Mouse (Mus musculus): ENCODE measurements around the gene Olfr959. TPM values are rescaled to one million over a fixed set of nuclear protein-coding genes. Genes with fewer than 3 reads are reported as not detected.

The Olfr959 gene
- polyA plus RNA-seq, 1 experiment from 2014 or later = not detected

DNA sequence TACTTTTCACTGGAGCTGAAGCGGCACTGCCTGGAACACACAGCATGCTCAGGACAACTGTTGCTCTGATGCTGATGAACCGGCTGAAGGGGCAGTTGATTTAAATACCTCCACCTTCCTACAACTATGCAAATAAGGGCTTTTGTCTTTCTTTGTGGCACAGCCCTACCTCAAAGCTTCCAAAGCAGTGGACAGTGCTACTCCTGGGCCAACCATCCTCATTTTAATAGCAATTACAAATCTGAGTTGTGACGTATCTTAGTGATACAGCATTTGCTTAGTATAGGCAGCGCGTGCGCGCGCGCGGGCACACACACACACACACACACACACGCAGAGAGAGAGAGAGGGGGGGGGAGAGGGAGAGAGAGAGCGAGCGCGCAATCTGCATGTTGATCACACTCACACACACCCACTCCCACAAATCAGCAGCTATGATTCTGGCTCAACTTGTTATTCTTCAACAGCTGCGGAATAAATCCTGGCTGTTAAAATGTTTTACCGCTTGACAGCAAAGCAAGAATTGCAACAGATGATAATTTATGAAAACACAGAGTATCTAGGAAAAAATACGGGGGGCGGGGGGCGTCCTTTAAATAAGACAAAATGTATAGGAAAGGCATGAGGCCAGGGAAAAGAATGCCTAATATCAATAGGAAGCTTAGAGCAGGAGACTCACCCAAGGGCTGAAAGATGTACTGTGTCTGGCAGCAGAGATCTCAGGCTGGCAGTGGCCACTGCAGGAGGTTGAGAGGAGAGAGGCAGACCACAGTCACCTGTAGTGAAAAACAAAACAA lies 27.4 kb upstream of the Olfr959 start:
- Histone ChIP-seq H3K27me3 (replicated peaks; ENCODE audit: control insufficient read depth, insufficient read depth, low read length) (no peaks in the 10 kb centered on the region), H3K27ac (ENCODE audit: low read depth, low read length) (peak overlapping the region; percentile 78), H3K4me3 (ENCODE audit: low read length) (peak overlapping the region; percentile 50), H3K9me3 (ENCODE audit: control insufficient read depth, low read length) (no peaks in the 10 kb centered on the region), H3K4me2 (ENCODE audit: low read length) (peak overlapping the region; percentile 61), H3K9ac (ENCODE audit: low read depth, low read length) (peak overlapping the region; percentile 65), H3K36me3 (ENCODE audit: control insufficient read depth, insufficient read depth, low read length) (peaks cover 6% of the 10 kb centered on the region), H3K4me1 (ENCODE audit: control insufficient read depth, insufficient read depth, low read depth, low read length) (no peaks in the 10 kb centered on the region; the same call in 1 of the 2 replicates)
- under 1% methylated on average over 19 of the region's 19 CpGs for WGBS
- peak; percentile 93 for ATAC-seq

DNA sequence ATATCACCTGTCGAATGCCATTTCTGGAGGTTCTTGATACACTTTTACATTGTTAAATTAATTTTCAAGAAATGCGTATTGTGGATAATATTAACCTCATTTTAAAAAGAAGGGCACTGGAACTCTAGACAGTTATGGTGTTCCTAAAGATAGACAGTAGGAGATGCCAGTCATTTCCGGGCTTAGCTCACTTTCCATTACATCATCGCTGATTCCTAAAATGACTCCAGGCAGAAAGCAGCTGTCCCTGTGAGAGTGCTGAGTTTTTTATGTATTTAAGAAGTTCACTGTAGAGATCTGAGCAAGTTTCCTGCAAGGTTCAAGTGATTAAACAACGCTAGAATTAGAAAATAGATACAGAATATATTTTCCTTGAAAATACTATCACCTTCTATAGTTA lies 1.7 kb upstream of the Olfr959 start:
- Histone ChIP-seq H3K27me3 (replicated peaks; ENCODE audit: control insufficient read depth, insufficient read depth, low read length) (no peaks in the 10 kb centered on the region), H3K9ac (ENCODE audit: low read depth, low read length) (no peak overlapping the region), H3K9me3 (ENCODE audit: control insufficient read depth, low read length) (no peaks in the 10 kb centered on the region), H3K4me2 (ENCODE audit: low read length) (no peak overlapping the region), H3K4me3 (ENCODE audit: low read length) (no peak overlapping the region), H3K4me1 (ENCODE audit: control insufficient read depth, insufficient read depth, low read depth, low read length) (no peaks in the 10 kb centered on the region), H3K36me3 (ENCODE audit: control insufficient read depth, insufficient read depth, low read length) (no peaks in the 10 kb centered on the region), H3K27ac (ENCODE audit: low read depth, low read length) (no peak overlapping the region)
- WGBS = 87% methylated on average over 5 of the region's 5 CpGs
- no peak for ATAC-seq

DNA sequence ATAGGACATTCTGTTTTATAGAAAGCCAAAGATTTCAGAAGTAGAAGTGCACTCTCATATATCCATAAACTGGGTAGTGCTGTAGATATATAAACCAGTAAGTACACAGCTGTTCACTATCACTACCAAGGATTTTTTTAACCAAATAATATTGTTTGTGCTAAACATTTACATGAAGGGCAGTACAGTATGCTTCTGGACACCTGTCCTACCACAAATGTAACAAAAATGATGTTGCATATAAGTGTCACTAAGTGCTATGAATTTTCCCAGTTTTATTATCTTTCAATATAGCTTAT lies 17.1 kb downstream of the Olfr959 start:
- H3K36me3 ChIP-seq (ENCODE audit: control insufficient read depth, insufficient read depth, low read length) = no peaks in the 10 kb centered on the region
- no peak overlapping the region for H3K4me2 ChIP-seq (ENCODE audit: low read length)
- H3K9ac ChIP-seq (ENCODE audit: low read depth, low read length) = no peak overlapping the region
- no peaks in the 10 kb centered on the region for H3K27me3 ChIP-seq (replicated peaks; ENCODE audit: control insufficient read depth, insufficient read depth, low read length)
- H3K4me1 ChIP-seq (ENCODE audit: control insufficient read depth, insufficient read depth, low read depth, low read length) = peaks cover 8% of the 10 kb centered on the region
- H3K4me3 ChIP-seq (ENCODE audit: low read length) = no peak overlapping the region
- H3K27ac ChIP-seq (ENCODE audit: low read depth, low read length) = peak overlapping the region; percentile 81; the same call in 1 of the 2 replicates
- ATAC-seq = peak; percentile 64
- H3K9me3 ChIP-seq (ENCODE audit: control insufficient read depth, low read length) = no peaks in the 10 kb centered on the region

DNA sequence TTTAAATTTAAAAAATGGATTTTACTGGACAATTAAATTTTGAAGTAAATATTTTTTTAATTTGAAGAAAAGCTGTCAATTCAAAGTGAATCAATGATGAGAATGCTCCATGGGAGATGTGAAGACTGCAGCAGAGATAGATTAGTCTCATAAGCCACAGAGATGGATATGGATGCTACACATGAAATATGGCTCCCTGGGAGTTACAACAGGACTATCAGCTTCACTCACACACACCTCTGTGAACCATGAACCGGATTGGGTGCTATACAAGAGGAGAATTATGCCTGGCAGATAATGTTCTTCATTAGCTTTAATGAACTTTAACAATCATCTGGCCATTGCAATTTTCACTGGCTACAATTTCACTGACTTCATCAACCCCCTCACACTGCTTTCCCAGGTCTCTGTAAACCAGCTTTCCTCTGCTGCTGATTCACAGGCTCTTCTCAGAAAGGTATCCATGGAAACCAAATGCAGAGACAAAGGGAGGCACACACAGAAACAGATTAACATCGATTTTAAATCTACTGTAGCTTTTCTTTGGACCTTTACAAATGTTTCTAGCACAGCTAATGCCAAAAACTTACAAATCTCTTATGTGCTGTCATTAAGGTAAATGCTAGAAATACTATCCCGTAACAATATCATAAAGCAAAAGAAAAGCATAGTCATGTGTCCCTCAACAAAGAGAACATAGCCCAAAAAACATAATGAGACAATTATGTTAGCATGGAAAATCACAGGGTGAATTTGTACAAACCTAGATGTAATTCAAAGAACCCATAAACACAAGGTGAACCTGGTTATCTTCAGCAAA lies 17.6 kb downstream of the Olfr959 start:
- peak; percentile 97 for ATAC-seq
- Histone ChIP-seq H3K9ac (ENCODE audit: low read depth, low read length) (no peak overlapping the region; the same call in 1 of the 2 replicates), H3K4me1 (ENCODE audit: control insufficient read depth, insufficient read depth, low read depth, low read length) (peaks cover 8% of the 10 kb centered on the region), H3K27ac (ENCODE audit: low read depth, low read length) (peak overlapping the region; percentile 81), H3K4me3 (ENCODE audit: low read length) (no peak overlapping the region), H3K4me2 (ENCODE audit: low read length) (peak overlapping the region; percentile 30), H3K36me3 (ENCODE audit: control insufficient read depth, insufficient read depth, low read length) (no peaks in the 10 kb centered on the region), H3K9me3 (ENCODE audit: control insufficient read depth, low read length) (no peaks in the 10 kb centered on the region), H3K27me3 (replicated peaks; ENCODE audit: control insufficient read depth, insufficient read depth, low read length) (no peaks in the 10 kb centered on the region)
- 24% methylated on average over 3 of the region's 3 CpGs for WGBS

DNA sequence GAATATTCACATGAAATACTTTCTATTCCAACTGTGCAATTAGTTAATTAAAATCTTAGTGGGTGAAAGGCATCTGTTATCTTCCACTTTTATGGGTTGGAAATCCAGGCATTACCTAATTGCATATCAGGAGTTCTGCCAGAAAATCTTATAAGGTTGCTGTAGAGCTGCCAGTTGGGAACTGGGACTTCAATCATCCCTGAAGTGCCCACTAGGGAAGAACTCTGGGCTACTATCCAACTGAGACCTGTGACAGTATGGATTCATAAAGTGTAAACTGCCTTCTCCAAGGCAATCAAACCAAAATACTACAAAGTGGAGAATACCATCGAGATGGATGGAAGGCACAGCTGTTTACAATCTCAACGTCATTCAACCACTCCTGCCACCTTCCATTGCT lies 21.4 kb downstream of the Olfr959 start, which contains the start of gene Olfr958:
TSS of gene Olfr958 (minus strand) at position 109 of the 400 bp plus-strand sequence.
- Histone ChIP-seq H3K27ac (ENCODE audit: low read depth, low read length) (no peak within 1 kb of the TSS), H3K9ac (ENCODE audit: low read depth, low read length) (no peak within 1 kb of the TSS), H3K4me3 (ENCODE audit: low read length) (no peak within 1 kb of the TSS), H3K27me3 (replicated peaks; ENCODE audit: control insufficient read depth, insufficient read depth, low read length) (no peaks in the 10 kb centered on the region), H3K4me1 (ENCODE audit: control insufficient read depth, insufficient read depth, low read depth, low read length) (peaks cover 8% of the 10 kb centered on the region), H3K9me3 (ENCODE audit: control insufficient read depth, low read length) (no peaks in the 10 kb centered on the region), H3K4me2 (ENCODE audit: low read length) (no peak within 1 kb of the TSS), H3K36me3 (ENCODE audit: control insufficient read depth, insufficient read depth, low read length) (no peaks in the 10 kb centered on the region)
- 47% methylated on average over 2 of the region's 2 CpGs for WGBS
- ATAC-seq = peak; percentile 29; the same call in 1 of the 2 replicates

DNA sequence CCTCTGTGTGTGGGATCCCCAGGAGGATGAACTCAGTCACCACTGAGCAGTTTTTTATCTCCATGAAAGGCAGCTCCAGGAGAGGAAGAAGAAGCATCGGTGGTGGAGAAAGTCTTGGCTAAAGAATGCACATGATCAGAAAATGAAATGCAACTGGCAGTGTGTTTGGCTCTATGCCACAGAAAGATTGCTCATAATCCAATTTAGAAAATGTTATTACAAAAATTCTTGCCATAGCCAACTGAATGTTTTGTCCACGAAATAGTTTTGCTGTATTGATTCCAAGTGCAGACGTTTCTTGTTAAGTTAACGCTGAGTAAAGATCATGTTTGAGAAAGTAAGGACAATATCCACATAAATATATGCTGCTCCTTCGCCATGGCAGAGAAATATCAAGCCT lies 24.6 kb downstream of the Olfr959 start:
- Histone ChIP-seq H3K9ac (ENCODE audit: low read depth, low read length) (no peak overlapping the region), H3K4me3 (ENCODE audit: low read length) (no peak overlapping the region), H3K9me3 (ENCODE audit: control insufficient read depth, low read length) (no peaks in the 10 kb centered on the region), H3K4me2 (ENCODE audit: low read length) (no peak overlapping the region), H3K4me1 (ENCODE audit: control insufficient read depth, insufficient read depth, low read depth, low read length) (no peaks in the 10 kb centered on the region), H3K36me3 (ENCODE audit: control insufficient read depth, insufficient read depth, low read length) (no peaks in the 10 kb centered on the region), H3K27ac (ENCODE audit: low read depth, low read length) (no peak overlapping the region), H3K27me3 (replicated peaks; ENCODE audit: control insufficient read depth, insufficient read depth, low read length) (no peaks in the 10 kb centered on the region)
- no peak for ATAC-seq
- WGBS = 63% methylated on average over 5 of the region's 5 CpGs

DNA sequence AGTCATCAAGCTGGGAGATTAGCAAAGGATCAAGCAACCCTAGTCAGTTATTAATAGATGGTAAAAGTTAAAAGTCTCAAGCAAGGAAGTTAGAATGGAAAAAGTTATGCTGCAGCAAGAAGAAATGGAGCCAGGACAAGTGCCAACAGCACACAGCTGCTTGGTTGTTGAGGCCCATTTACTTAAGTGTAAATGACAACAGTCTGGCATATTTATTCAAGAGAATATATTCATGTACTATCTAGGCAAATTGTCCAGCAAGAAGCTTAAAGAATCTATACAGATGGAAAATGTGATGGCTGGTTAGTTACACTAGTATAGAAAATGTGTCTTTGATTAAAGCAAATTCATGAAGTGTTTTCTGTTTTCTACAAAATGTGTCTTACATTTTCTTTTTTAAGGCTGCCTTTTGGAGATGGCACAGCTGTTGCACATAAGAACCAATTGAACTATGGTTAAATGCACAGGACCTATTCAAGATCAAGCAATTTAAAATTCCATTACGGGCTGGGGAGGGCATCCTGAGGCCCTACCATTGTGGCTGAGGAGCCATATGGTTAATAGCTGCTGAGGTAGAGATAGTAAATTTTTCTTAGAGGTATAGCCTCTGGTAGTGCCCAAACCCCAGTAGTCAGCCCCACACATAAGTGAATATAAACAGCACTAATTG lies 51.6 kb downstream of the Olfr959 start:
- no peak for ATAC-seq
- WGBS = 63% methylated on average over 1 of the region's 1 CpGs

More for the DNA sequence above, 51.6 kb downstream of the Olfr959 start:
- H3K9me3 ChIP-seq (ENCODE audit: control insufficient read depth, low read length) = no peaks in the 10 kb centered on the region
- H3K27ac ChIP-seq (ENCODE audit: low read depth, low read length) = no peak overlapping the region
- no peaks in the 10 kb centered on the region for H3K27me3 ChIP-seq (replicated peaks; ENCODE audit: control insufficient read depth, insufficient read depth, low read length)
- H3K4me3 ChIP-seq (ENCODE audit: low read length) = no peak overlapping the region
- no peaks in the 10 kb centered on the region for H3K36me3 ChIP-seq (ENCODE audit: control insufficient read depth, insufficient read depth, low read length)
- no peak overlapping the region for H3K9ac ChIP-seq (ENCODE audit: low read depth, low read length)
- H3K4me1 ChIP-seq (ENCODE audit: control insufficient read depth, insufficient read depth, low read depth, low read length) = no peaks in the 10 kb centered on the region
- H3K4me2 ChIP-seq (ENCODE audit: low read length) = no peak overlapping the region
